Mouse (Mus musculus) forebrain, embryonic 13.5 days (tissue): ENCODE measurements around the gene Thtpa. TPM values are rescaled to one million over a fixed set of nuclear protein-coding genes. Genes with fewer than 3 reads are reported as not detected.

Experiments
- ATAC-seq: fragments of 200-750 bp; cut with Nextera tagmentation; 2 replicates; pipeline ENCODE4 v1.8.0; 2017
- H3K27ac ChIP-seq: fragments of 300-500 bp; sonication (generic); 2 replicates; pipeline ENCODE4 v1.5.1; 2015; ENCODE audit warnings: inconsistent platforms, mild to moderate bottlenecking, moderate library complexity
- H3K27me3 ChIP-seq: fragments of 300-500 bp; sonication (generic); 2 replicates; pipeline ENCODE4 v1.6.1; 2015; ENCODE audit warnings: mild to moderate bottlenecking, inconsistent platforms
- H3K36me3 ChIP-seq: fragments of 300-500 bp; sonication (generic); 2 replicates; pipeline ENCODE4 v1.6.1; 2015; ENCODE audit warnings: mild to moderate bottlenecking, inconsistent platforms; ENCODE audit not compliant: poor library complexity, severe bottlenecking
- H3K4me1 ChIP-seq: fragments of 300-500 bp; sonication (generic); 2 replicates; pipeline ENCODE4 v1.6.1; 2015; ENCODE audit warnings: inconsistent platforms
- H3K4me2 ChIP-seq: fragments of 300-500 bp; sonication (generic); 2 replicates; pipeline ENCODE4 v1.6.1; 2015; ENCODE audit warnings: inconsistent platforms, mild to moderate bottlenecking, moderate library complexity
- H3K4me3 ChIP-seq: fragments of 300-500 bp; sonication (generic); 2 replicates; pipeline ENCODE4 v1.5.1; 2015; ENCODE audit warnings: mild to moderate bottlenecking, inconsistent platforms
- H3K9ac ChIP-seq: fragments of 300-500 bp; sonication (generic); 2 replicates; pipeline ENCODE4 v1.6.1; 2015; ENCODE audit warnings: mild to moderate bottlenecking, inconsistent platforms
- H3K9me3 ChIP-seq: fragments of 300-500 bp; sonication (generic); replicated peaks from 2 replicates; pipeline ENCODE4 v1.6.1; 2016; ENCODE audit warnings: inconsistent platforms
- WGBS: fragments of 180-500 bp; shearing (Covaris S2); methylation state at CpG from one replicate; pipeline ENCODE4 v1.1.7; 2015; 5-methylcytosine and 5-hydroxymethylcytosine counted together
- polyA plus RNA-seq: library from polyadenylated mRNA; unstranded; fragments of >200 nt; fragmentation: Nextera tagmentation; extraction: Ambion mirVana; gene quantifications from 2 replicates; pipeline ENCODE4 v1.2.1, GENCODE M21; 2015

Thtpa gene
- polyA plus RNA-seq, 1 experiment from 2014 or later, result 39.0 TPM

DNA sequence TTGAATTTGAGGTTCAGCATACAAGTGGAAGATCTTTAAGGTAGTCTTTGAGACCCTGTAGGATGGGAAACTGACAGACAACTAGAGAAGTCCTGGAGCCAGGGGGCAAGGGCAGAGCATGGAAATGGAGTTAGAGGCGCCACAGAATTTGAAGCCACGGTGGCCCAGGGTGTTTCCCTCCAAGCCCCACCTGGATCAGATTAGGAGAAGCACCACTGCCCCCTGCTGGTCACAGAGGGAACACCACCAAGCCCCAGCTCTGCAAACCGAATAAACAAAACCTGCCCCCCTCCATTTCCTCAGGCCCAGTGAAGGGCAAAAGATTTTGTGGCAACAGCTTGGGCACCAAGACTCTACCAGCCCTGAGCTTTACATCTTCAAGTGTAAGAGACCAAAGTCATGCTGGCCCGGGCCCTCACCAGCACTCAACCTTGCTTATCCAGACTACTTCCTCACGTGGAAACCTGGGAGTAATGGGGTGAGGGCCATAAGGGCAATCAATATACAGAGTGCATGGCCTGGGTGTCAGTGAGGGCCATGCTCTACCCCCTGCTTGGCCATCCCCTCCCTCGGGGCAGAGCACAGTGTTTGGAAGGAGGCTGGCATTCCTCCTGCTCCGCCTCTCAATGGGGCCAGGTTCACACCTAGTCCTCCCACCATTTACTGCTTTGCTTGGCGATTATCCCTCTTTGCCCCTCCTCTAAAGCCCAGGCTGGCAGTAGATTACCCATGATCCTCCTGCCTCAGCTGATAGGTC, 15.2 kb upstream of the Thtpa start:
- Histone ChIP-seq H3K36me3 (peaks cover 28% of the 10 kb centered on the region), H3K9ac (peak overlapping the region; percentile 37), H3K27ac (peak overlapping the region; percentile 92), H3K9me3 (no peaks in the 10 kb centered on the region), H3K4me2 (peak overlapping the region; percentile 49; the same call in 1 of the 2 replicates), H3K4me1 (peaks cover 59% of the 10 kb centered on the region), H3K27me3 (no peaks in the 10 kb centered on the region), H3K4me3 (no peak overlapping the region)
- peak; percentile 48 for ATAC-seq
- 22% methylated on average over 8 of the region's 8 CpGs for WGBS

DNA sequence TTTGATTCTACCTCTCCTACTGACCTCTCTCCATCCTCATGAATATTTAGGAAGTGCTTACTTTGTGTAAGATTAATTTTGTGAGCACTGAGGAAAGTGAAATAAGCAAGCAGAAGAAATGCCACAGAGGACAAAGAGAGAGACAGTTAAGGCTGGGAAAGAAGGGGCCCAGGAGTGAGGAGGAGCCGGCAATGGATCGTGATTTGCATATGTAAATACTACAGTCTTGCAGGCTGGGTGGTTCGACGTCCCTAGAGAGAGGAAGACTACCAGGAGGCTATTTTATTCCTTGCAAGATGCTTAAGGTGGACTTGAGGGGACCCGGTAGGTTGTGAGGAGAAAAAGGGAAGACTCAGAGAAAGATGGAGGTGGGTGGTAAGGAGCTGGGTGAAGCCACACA, 13.5 kb upstream of the Thtpa start:
- Histone ChIP-seq H3K4me1 (peaks cover 66% of the 10 kb centered on the region), H3K27me3 (no peaks in the 10 kb centered on the region), H3K36me3 (peaks cover 17% of the 10 kb centered on the region), H3K9ac (peak overlapping the region; percentile 16; the same call in 1 of the 2 replicates), H3K4me3 (no peak overlapping the region), H3K9me3 (no peaks in the 10 kb centered on the region), H3K27ac (peak overlapping the region; percentile 36; the same call in 1 of the 2 replicates), H3K4me2 (no peak overlapping the region)
- 35% methylated on average over 5 of the region's 5 CpGs for WGBS
- no peak for ATAC-seq

GRCm38 (mm10) chr14:55083481-55083880, 11.1 kb upstream of the Thtpa start:
- Histone ChIP-seq H3K4me1 (peaks cover 64% of the 10 kb centered on the region), H3K4me2 (no peak overlapping the region), H3K27ac (no peak overlapping the region), H3K9me3 (no peaks in the 10 kb centered on the region), H3K36me3 (peaks cover 17% of the 10 kb centered on the region), H3K4me3 (no peak overlapping the region), H3K27me3 (no peaks in the 10 kb centered on the region), H3K9ac (no peak overlapping the region)
- no peak for ATAC-seq
- 75% methylated on average over 6 of the region's 6 CpGs for WGBS

DNA sequence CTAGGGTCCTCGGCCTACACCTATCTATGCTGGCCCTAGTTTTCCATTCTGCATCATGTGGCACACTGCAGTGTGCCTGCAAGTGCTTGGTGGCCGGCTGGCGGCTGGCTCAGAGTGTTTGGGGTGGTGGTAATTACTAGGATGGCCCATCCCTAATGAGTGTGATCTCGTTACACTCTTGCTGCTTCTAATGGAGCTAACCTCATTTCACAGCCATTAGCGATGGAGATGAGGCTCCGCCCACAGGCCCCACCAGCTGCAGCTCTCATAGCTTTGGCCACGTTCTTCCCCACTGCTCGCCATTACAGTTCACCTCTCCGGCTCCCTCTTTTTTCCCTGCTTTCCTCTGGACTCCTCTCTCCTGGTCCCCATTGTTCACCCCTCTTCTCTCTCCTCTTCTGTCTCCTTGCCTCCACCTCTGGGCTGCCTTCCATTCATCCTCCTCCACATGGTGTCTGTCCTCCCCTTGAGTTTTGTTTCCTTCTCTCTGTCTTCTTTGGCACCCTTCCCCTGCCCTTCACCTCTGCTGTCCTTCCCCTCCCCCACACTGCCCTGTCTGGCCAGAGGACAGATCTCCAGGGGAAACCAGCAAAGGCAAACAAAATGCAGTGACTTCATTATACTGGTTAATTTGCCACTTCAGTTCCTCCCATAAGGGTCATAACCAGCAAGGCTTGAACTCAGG, 9.1 kb upstream of the Thtpa start:
- 29% methylated on average over 9 of the region's 9 CpGs for WGBS
- Histone ChIP-seq H3K4me3 (no peak overlapping the region), H3K27me3 (no peaks in the 10 kb centered on the region), H3K9me3 (no peaks in the 10 kb centered on the region), H3K9ac (no peak overlapping the region), H3K36me3 (peaks cover 14% of the 10 kb centered on the region), H3K4me1 (peaks cover 68% of the 10 kb centered on the region), H3K27ac (peak overlapping the region; percentile 64), H3K4me2 (peak overlapping the region; percentile 24)
- peak; percentile 50 for ATAC-seq

DNA sequence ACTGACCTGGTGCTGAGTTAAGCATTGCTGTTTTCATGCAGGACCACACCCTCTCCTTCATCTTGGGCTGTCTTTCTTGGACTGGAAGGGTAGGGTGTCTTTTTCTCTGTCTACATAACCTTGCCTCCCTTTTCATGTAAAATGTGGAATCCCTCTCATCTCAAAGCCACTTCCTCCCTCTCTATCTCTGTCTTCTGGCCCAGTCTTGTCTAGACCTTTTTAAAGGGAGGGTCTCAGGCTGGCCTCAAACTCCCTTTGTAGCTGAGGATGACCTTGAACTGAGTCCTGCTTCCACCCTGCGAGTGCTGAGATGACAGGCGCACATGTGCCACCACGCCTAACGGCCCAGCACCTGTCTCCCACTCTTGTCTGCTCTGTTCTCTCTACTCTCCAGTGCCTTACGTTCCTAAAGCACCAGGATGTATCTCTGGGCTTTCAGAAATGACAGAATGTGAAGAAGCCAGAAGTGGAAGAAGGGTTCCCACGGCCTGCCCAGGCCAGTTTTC, 8.5 kb upstream of the Thtpa start:
- no peak overlapping the region for H3K4me3 ChIP-seq
- H3K9me3 ChIP-seq, result no peaks in the 10 kb centered on the region
- H3K9ac ChIP-seq, result no peak overlapping the region
- peaks cover 14% of the 10 kb centered on the region for H3K36me3 ChIP-seq
- peak overlapping the region; percentile 64; the same call in 1 of the 2 replicates for H3K27ac ChIP-seq
- H3K27me3 ChIP-seq, result no peaks in the 10 kb centered on the region
- H3K4me1 ChIP-seq, result peaks cover 69% of the 10 kb centered on the region
- no peak for ATAC-seq
- 87% methylated on average over 6 of the region's 6 CpGs for WGBS
- peak overlapping the region; percentile 24; the same call in 1 of the 2 replicates for H3K4me2 ChIP-seq

- Histone ChIP-seq H3K36me3 (no peaks in the 10 kb centered on the region), H3K27ac (peak overlapping the region; percentile 36), H3K27me3 (no peaks in the 10 kb centered on the region), H3K4me3 (peak overlapping the region; percentile 83), H3K9ac (peak overlapping the region; percentile 97), H3K9me3 (no peaks in the 10 kb centered on the region), H3K4me2 (peak overlapping the region; percentile 84), H3K4me1 (peaks cover 71% of the 10 kb centered on the region)
- no peak for ATAC-seq
- 53% methylated on average over 13 of the region's 13 CpGs for WGBS
These were observed 5.2 kb upstream of the Thtpa start for GRCm38 (mm10) chr14:55089199-55089947.

DNA sequence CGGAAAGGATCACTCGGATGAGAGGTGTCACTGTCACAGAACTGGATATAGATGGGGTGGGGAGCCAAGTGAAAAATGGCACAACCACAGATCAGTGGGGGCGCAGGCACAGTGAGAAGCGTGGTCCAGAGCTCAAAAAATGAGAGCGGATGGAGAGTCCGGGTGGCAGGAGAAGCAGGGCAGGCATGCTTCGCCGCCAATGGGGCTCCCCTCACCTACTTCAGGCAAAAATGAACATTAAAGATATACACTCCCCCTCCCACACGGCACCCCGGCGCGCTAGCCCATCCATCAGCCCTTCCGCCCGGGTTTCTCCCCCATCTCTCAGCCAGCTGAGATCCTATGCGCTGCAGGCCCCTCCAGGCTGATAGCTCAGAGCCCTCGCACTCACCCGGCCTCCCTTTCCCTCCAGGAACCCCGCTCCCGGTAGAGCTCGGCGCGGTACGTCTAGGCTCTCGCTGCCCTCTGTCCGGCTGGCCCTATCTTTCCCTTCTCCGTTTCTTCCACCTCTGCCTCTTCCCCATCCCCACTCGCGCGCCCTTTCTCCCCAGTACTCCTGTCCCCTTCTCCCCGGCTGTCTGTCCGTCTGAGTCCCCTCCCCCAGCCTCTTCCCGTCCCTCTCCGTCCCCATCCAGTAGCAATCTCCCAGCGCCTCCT, 3.2 kb upstream of the Thtpa start:
- Histone ChIP-seq H3K4me1 (peaks cover 68% of the 10 kb centered on the region), H3K9ac (peak overlapping the region; percentile 97), H3K36me3 (no peaks in the 10 kb centered on the region), H3K4me3 (peak overlapping the region; percentile 83), H3K27me3 (no peaks in the 10 kb centered on the region), H3K27ac (peak overlapping the region; percentile 97), H3K4me2 (peak overlapping the region; percentile 84), H3K9me3 (no peaks in the 10 kb centered on the region)
- ATAC-seq, result peak; percentile 3
- WGBS, result 2% methylated on average over 34 of the region's 34 CpGs

GRCm38 (mm10) chr14:55092011-55092577, 2.5 kb upstream of the Thtpa start, which contains the start of gene Zfhx2:
TSS of gene Zfhx2 (minus strand) at chr14:55092324.
- H3K27ac ChIP-seq, result peak within 1 kb of the TSS; percentile 97
- no peaks in the 10 kb centered on the region for H3K9me3 ChIP-seq
- ATAC-seq, result peak; percentile 93
- H3K9ac ChIP-seq, result peak within 1 kb of the TSS; percentile 97
- H3K27me3 ChIP-seq, result no peaks in the 10 kb centered on the region
- H3K4me1 ChIP-seq, result peaks cover 69% of the 10 kb centered on the region
- no peaks in the 10 kb centered on the region for H3K36me3 ChIP-seq
- H3K4me2 ChIP-seq, result peak within 1 kb of the TSS; percentile 84
- WGBS, result under 1% methylated on average over 33 of the region's 34 CpGs
- H3K4me3 ChIP-seq, result peak within 1 kb of the TSS; percentile 83

- H3K27ac ChIP-seq, result no peak overlapping the region
- ATAC-seq, result no peak
These were observed 657 bp upstream of the Thtpa start for GRCm38 (mm10) chr14:55093927-55094326.

GRCm38 (mm10) chr14:55095263-55095662, 679 bp downstream of the Thtpa start:
- peak overlapping the region; percentile 79 for H3K9ac ChIP-seq
- peaks cover 43% of the 10 kb centered on the region for H3K4me1 ChIP-seq
- H3K27ac ChIP-seq, result peak overlapping the region; percentile 86
- ATAC-seq, result no peak
- no peaks in the 10 kb centered on the region for H3K27me3 ChIP-seq
- 55% methylated on average over 9 of the region's 9 CpGs for WGBS
- H3K4me3 ChIP-seq, result peak overlapping the region; percentile 56
- H3K9me3 ChIP-seq, result no peaks in the 10 kb centered on the region
- H3K36me3 ChIP-seq, result peaks cover 22% of the 10 kb centered on the region
- peak overlapping the region; percentile 82 for H3K4me2 ChIP-seq

More at GRCm38 (mm10) chr14:55093927-55094326, 657 bp upstream of the Thtpa start:
- H3K4me3 ChIP-seq, result 0 out of 2 replicates have a peak overlapping the region, but pooled peaks have one; percentile 56
- H3K36me3 ChIP-seq, result peaks cover 15% of the 10 kb centered on the region
- peaks cover 57% of the 10 kb centered on the region for H3K4me1 ChIP-seq
- peak overlapping the region; percentile 82 for H3K4me2 ChIP-seq
- no peak overlapping the region for H3K9ac ChIP-seq
- H3K27me3 ChIP-seq, result no peaks in the 10 kb centered on the region
- WGBS, result 45% methylated on average over 6 of the region's 6 CpGs
- H3K9me3 ChIP-seq, result no peaks in the 10 kb centered on the region

DNA sequence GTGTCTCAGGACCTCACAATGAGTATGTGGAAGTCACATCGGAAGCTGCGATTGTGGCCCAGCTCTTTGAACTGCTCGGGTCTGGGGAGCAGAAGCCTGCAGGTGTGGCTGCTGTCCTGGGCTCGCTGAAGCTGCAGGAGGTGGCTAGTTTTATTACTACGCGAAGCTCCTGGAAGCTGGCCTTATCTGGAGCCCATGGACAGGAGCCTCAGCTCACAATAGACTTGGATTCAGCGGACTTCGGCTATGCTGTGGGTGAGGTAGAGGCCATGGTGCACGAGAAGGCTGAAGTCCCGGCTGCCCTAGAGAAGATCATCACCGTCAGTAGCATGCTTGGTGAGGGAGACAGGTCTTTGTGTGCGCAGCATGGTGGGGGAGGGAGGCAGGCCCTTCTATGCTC, 1.1 kb downstream of the Thtpa start:
- Histone ChIP-seq H3K27ac (no peak overlapping the region; the same call in 1 of the 2 replicates), H3K4me2 (peak overlapping the region; percentile 82)
- 61% methylated on average over 12 of the region's 12 CpGs for WGBS

More for the DNA sequence above, 1.1 kb downstream of the Thtpa start:
- Histone ChIP-seq H3K9me3 (no peaks in the 10 kb centered on the region), H3K36me3 (peaks cover 24% of the 10 kb centered on the region), H3K4me1 (peaks cover 39% of the 10 kb centered on the region), H3K9ac (peak overlapping the region; percentile 79), H3K4me3 (peak overlapping the region; percentile 56), H3K27me3 (no peaks in the 10 kb centered on the region)
- no peak for ATAC-seq
